Mouse (Mus musculus): ENCODE results near the gene Vdac1. TPM values are rescaled to one million over a fixed set of nuclear protein-coding genes. Genes with fewer than 3 reads are reported as not detected.
A peak's percentile ranks its signal among the peaks of the same experiment; 100 is the strongest.
"Not testable (repeated sequence)": the region's sequence is repeated elsewhere in the genome, so short reads cannot be mapped to it uniquely, and the experiment has no call there.

Vdac1 gene
- polyA plus RNA-seq, 1 experiment: 64.8 TPM

DNA sequence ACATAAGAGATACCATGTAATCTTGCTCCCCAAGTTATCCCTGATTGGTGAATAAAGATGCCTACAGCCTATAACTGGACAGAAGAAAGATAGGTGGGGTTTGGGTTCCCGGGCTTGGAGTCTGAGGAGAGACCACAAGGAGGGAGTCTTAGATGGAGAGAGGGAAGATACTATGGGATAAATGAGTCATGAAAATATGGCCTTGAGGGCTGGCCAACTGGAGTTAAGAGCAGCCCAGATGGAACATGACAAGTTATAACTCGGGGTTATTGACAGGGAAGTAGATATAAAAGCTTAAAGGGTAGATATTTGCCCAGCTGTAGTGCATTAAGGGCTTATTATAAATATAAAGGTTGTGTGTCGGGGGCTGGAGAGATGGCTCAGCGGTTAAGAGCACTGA, 12.5 kb upstream of the Vdac1 start:
- Histone ChIP-seq H3K27me3 (ENCODE audit: control insufficient read depth, insufficient read depth, low read length) (no peaks in the 10 kb centered on the region), H3K27ac (ENCODE audit: control insufficient read depth, insufficient read depth, low read length) (no peak overlapping the region), H3K4me1 (replicated peaks; ENCODE audit: control insufficient read depth, insufficient read depth, low read length) (peaks cover 42% of the 10 kb centered on the region), H3K36me3 (ENCODE audit: control insufficient read depth, insufficient read depth, low read length) (no peaks in the 10 kb centered on the region), H3K4me3 (ENCODE audit: control insufficient read depth, insufficient read depth, low read length) (no peak overlapping the region)
- 89% methylated on average over 4 of the region's 4 CpGs for WGBS
- TF ChIP-seq CTCF (IDR thresholded peaks at IDR 0.05; ENCODE audit: borderline replicate concordance, control insufficient read depth, extremely low read depth, insufficient read depth, low read length, poor library complexity) (no peak), POLR2A (IDR thresholded peaks at IDR 0.05; ENCODE audit: control insufficient read depth, extremely low read depth, insufficient read depth, low read length, poor library complexity) (no peak)
- no peak for DNase-seq

DNA sequence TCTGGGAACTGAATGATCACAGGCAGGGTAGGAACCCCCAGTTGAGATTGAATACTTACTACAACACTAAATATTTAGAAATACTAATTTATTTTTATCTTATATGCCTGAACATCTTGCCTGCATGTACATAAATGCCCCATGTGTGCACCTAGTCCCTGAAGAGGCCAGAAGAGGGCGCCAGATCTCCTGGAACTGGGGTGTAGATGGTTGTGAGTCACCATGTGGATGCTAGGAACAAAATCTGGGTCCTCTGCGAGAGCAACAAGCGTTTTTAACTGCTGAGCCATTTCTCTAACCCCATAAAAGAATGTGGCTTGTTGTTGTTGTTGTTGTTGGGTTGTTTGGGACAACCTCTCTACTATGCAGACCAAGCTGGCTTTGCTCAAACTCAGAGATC, 11.9 kb upstream of the Vdac1 start:
- H3K27me3 ChIP-seq (ENCODE audit: control insufficient read depth, insufficient read depth, low read length): no peaks in the 10 kb centered on the region
- 87% methylated on average over 3 of the region's 3 CpGs for WGBS
- H3K4me1 ChIP-seq (replicated peaks; ENCODE audit: control insufficient read depth, insufficient read depth, low read length): peaks cover 36% of the 10 kb centered on the region
- no peaks in the 10 kb centered on the region for H3K36me3 ChIP-seq (ENCODE audit: control insufficient read depth, insufficient read depth, low read length)
- peak; percentile 42 for DNase-seq
- TF ChIP-seq CTCF (IDR thresholded peaks at IDR 0.05; ENCODE audit: borderline replicate concordance, control insufficient read depth, extremely low read depth, insufficient read depth, low read length, poor library complexity) (no peak), POLR2A (IDR thresholded peaks at IDR 0.05; ENCODE audit: control insufficient read depth, extremely low read depth, insufficient read depth, low read length, poor library complexity) (no peak)
- no peak overlapping the region for H3K4me3 ChIP-seq (ENCODE audit: control insufficient read depth, insufficient read depth, low read length)
- no peak overlapping the region for H3K27ac ChIP-seq (ENCODE audit: control insufficient read depth, insufficient read depth, low read length)

DNA sequence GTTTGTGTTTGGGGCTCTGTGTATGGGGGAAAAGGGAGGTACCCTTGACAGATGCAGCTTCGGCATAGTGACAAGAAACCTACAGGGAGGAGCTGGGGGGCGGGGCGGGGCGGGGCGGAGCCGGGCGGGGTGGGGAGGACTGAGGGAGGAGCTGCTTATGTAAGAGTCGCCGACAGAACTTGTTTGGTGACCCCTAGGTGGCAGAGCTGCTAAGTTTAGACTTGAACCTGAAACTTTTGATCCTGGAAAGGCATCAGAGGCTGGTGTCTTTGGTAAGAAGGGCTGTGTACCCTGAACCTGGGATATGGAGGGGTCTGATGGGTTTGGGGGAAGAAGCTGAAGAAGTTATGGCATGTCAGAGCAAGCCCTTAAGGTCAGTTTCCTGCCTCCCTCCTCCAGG, 9.7 kb upstream of the Vdac1 start:
- Histone ChIP-seq H3K36me3 (ENCODE audit: control insufficient read depth, insufficient read depth, low read length) (no peaks in the 10 kb centered on the region), H3K4me3 (ENCODE audit: control insufficient read depth, insufficient read depth, low read length) (no peak overlapping the region), H3K27ac (ENCODE audit: control insufficient read depth, insufficient read depth, low read length) (no peak overlapping the region), H3K4me1 (replicated peaks; ENCODE audit: control insufficient read depth, insufficient read depth, low read length) (peaks cover 16% of the 10 kb centered on the region), H3K27me3 (ENCODE audit: control insufficient read depth, insufficient read depth, low read length) (no peaks in the 10 kb centered on the region)
- under 1% methylated on average over 9 of the region's 9 CpGs for WGBS
- peak; percentile 70 for DNase-seq
- TF ChIP-seq CTCF (IDR thresholded peaks at IDR 0.05; ENCODE audit: borderline replicate concordance, control insufficient read depth, extremely low read depth, insufficient read depth, low read length, poor library complexity): no peak
- no peak for TF ChIP-seq POLR2A (IDR thresholded peaks at IDR 0.05; ENCODE audit: control insufficient read depth, extremely low read depth, insufficient read depth, low read length, poor library complexity)

- Histone ChIP-seq H3K27me3 (ENCODE audit: control insufficient read depth, insufficient read depth, low read length) (no peaks in the 10 kb centered on the region), H3K4me1 (replicated peaks; ENCODE audit: control insufficient read depth, insufficient read depth, low read length) (peaks cover 10% of the 10 kb centered on the region), H3K27ac (ENCODE audit: control insufficient read depth, insufficient read depth, low read length) (no peak overlapping the region), H3K36me3 (ENCODE audit: control insufficient read depth, insufficient read depth, low read length) (no peaks in the 10 kb centered on the region), H3K4me3 (ENCODE audit: control insufficient read depth, insufficient read depth, low read length) (no peak overlapping the region)
- WGBS: 68% methylated on average over 3 of the region's 3 CpGs
- DNase-seq: no peak
- TF ChIP-seq CTCF (IDR thresholded peaks at IDR 0.05; ENCODE audit: borderline replicate concordance, control insufficient read depth, extremely low read depth, insufficient read depth, low read length, poor library complexity): no peak
- no peak for TF ChIP-seq POLR2A (IDR thresholded peaks at IDR 0.05; ENCODE audit: control insufficient read depth, extremely low read depth, insufficient read depth, low read length, poor library complexity)
Measured at GRCm38 (mm10) chr11:52352271-52352670, 8.4 kb upstream of the Vdac1 start.

- TF ChIP-seq POLR2A (IDR thresholded peaks at IDR 0.05; ENCODE audit: control insufficient read depth, extremely low read depth, insufficient read depth, low read length, poor library complexity) (no peak), CTCF (IDR thresholded peaks at IDR 0.05; ENCODE audit: borderline replicate concordance, control insufficient read depth, extremely low read depth, insufficient read depth, low read length, poor library complexity) (no peak)
Measured at GRCm38 (mm10) chr11:52354644-52355043, 6.0 kb upstream of the Vdac1 start.

GRCm38 (mm10) chr11:52355601-52356000, 5.1 kb upstream of the Vdac1 start:
- TF ChIP-seq POLR2A (IDR thresholded peaks at IDR 0.05; ENCODE audit: control insufficient read depth, extremely low read depth, insufficient read depth, low read length, poor library complexity) (no peak), CTCF (IDR thresholded peaks at IDR 0.05; ENCODE audit: borderline replicate concordance, control insufficient read depth, extremely low read depth, insufficient read depth, low read length, poor library complexity) (no peak)

More at GRCm38 (mm10) chr11:52354644-52355043, 6.0 kb upstream of the Vdac1 start:
- 92% methylated on average over 5 of the region's 5 CpGs for WGBS
- no peaks in the 10 kb centered on the region for H3K36me3 ChIP-seq (ENCODE audit: control insufficient read depth, insufficient read depth, low read length)
- DNase-seq: no peak
- no peaks in the 10 kb centered on the region for H3K27me3 ChIP-seq (ENCODE audit: control insufficient read depth, insufficient read depth, low read length)
- peaks cover 11% of the 10 kb centered on the region for H3K4me1 ChIP-seq (replicated peaks; ENCODE audit: control insufficient read depth, insufficient read depth, low read length)
- no peak overlapping the region for H3K27ac ChIP-seq (ENCODE audit: control insufficient read depth, insufficient read depth, low read length)
- H3K4me3 ChIP-seq (ENCODE audit: control insufficient read depth, insufficient read depth, low read length): no peak overlapping the region

DNA sequence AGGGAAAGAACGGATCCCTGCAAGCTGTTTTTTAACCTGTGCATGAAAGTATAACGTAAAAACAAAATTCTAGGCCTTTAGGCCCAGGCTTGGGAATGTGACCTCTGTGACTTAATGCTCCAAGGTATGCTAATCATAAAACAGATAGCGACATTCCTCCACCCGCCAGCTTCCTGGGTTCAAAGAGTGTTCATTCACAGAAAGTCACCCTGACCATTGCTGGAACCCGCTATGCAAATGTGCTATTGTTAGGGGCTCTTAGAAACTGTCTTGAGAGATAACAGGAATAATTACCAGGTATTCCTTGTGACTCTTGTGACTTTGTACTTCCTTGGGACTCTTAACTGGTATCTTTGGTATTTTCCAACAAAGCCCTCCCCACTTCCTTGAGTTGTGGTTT, 3.6 kb upstream of the Vdac1 start:
- not testable (repeated sequence) for H3K27me3 ChIP-seq (ENCODE audit: control insufficient read depth, insufficient read depth, low read length); H3K4me3 ChIP-seq (ENCODE audit: control insufficient read depth, insufficient read depth, low read length); H3K36me3 ChIP-seq (ENCODE audit: control insufficient read depth, insufficient read depth, low read length); DNase-seq; H3K27ac ChIP-seq (ENCODE audit: control insufficient read depth, insufficient read depth, low read length)
- H3K4me1 ChIP-seq (replicated peaks; ENCODE audit: control insufficient read depth, insufficient read depth, low read length): peaks cover 12% of the 10 kb centered on the region
- WGBS: 95% methylated on average over 5 of the region's 5 CpGs

More at GRCm38 (mm10) chr11:52355601-52356000, 5.1 kb upstream of the Vdac1 start:
- no peak overlapping the region for H3K4me3 ChIP-seq (ENCODE audit: control insufficient read depth, insufficient read depth, low read length)
- no peaks in the 10 kb centered on the region for H3K27me3 ChIP-seq (ENCODE audit: control insufficient read depth, insufficient read depth, low read length)
- H3K27ac ChIP-seq (ENCODE audit: control insufficient read depth, insufficient read depth, low read length): no peak overlapping the region
- no peaks in the 10 kb centered on the region for H3K36me3 ChIP-seq (ENCODE audit: control insufficient read depth, insufficient read depth, low read length)
- WGBS: 96% methylated on average over 1 of the region's 1 CpGs
- DNase-seq: no peak
- H3K4me1 ChIP-seq (replicated peaks; ENCODE audit: control insufficient read depth, insufficient read depth, low read length): peaks cover 15% of the 10 kb centered on the region
